Mouse (Mus musculus): Measurements from ENCODE around the gene Usp10. TPM values are rescaled to one million over a fixed set of nuclear protein-coding genes. Genes with fewer than 3 reads are reported as not detected.

Usp10 gene
- total RNA-seq, 4 experiments from 2014 or later: 50.6 to 55.9 (median 53.1) TPM

Other genes starting within 250 kb of the Usp10 start
- gene Wfdc1, start 244.0 kb upstream of the Usp10 start, total RNA-seq (2022): 10 to 100 TPM; 63.4 to 89.3 (median 75.2) TPM
- not detected for gene Atp2c2, start 210.4 kb upstream of the Usp10 start, total RNA-seq (2022)
- 1 to 10 TPM; 2.9 to 4.8 (median 3.8) TPM for gene Tldc1, start 131.9 kb upstream of the Usp10 start, total RNA-seq (2022)
- 1 to 10 TPM; 1.8 to 3.7 (median 3.2) TPM for gene Cotl1, start 69.8 kb upstream of the Usp10 start, total RNA-seq (2022)
- 1 to 10 TPM in 3 of 4 experiments, under 1 TPM in 1; 0.90 to 2.1 (median 1.6) TPM for gene Klhl36, start 48.1 kb upstream of the Usp10 start, total RNA-seq (2022)
- 10 to 100 TPM in 1 of 4 experiments, 1 to 10 TPM in 2, not detected in 1; 4.4 to 20.0 (median 7.9) TPM for gene Gm20388, start 481 bp downstream of the Usp10 start, total RNA-seq (2022)
- gene Crispld2, start 82.1 kb downstream of the Usp10 start, total RNA-seq (2022): 10 to 100 TPM in 1 of 4 experiments, 1 to 10 TPM in 3; 5.3 to 13.6 (median 8.1) TPM
- gene Zdhhc7, start 191.1 kb downstream of the Usp10 start, total RNA-seq (2022): 10 to 100 TPM; 24.3 to 30.3 (median 27.0) TPM
- 10 to 100 TPM; 24.5 to 33.0 (median 25.0) TPM for gene 6430548M08Rik, start 203.8 kb downstream of the Usp10 start, total RNA-seq (2022)

Data from gastrocnemius, adult 8-10 months (tissue).